Mouse (Mus musculus) erythroblast, embryonic 14.5 days (primary cell): ENCODE measurements around the gene Kif5a.

ENCODE experiments used
- GATA1 ChIP-seq: IDR thresholded peaks from 2 replicates; pipeline ENCODE4 v1.6.1; 2012; ENCODE audit warnings: low read length, inconsistent platforms, mixed read lengths
- TAL1 ChIP-seq: IDR thresholded peaks from 3 replicates; pipeline ENCODE4 v1.6.1; 2012; ENCODE audit warnings: low read length, inconsistent platforms, mixed read lengths

DNA sequence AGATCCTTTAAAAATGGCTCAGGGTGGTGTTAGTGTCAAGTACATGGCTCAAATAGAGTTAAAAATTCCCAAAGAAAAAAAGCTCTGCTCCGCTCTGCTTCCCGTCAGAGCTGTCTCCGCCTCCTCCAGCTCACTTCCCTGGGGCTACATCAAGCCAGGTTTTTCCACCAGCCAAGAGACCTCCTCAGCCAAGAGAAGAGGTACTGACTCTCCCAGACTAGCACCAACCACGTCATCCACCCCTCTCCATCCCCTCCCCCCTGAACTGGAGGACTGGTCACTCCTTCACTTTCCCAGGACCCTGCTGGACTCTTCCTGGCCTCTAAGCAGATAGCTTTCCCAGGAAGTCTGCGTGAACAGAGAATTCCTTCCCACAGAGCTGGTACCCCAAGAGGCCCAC, 66.8 kb downstream of the Kif5a start:
- no peak for TF ChIP-seq GATA1
- no peak for TF ChIP-seq TAL1
